Mouse (Mus musculus) ovary, postnatal 14 days (tissue): Measurements from ENCODE around the gene BC035947.
A peak's percentile ranks its signal among the peaks of the same experiment; 100 is the strongest.
"Not testable (repeated sequence)": the region's sequence is repeated elsewhere in the genome, so short reads cannot be mapped to it uniquely, and the experiment has no call there.

Experiments
- DNase-seq: peaks from one replicate; pipeline ENCODE4 v3.0.0; 2022; ENCODE audit warnings: low spot score

Gene BC035947

GRCm38 (mm10) chr1:78501856-78502255 lies 10.1 kb downstream of the BC035947 start:
- not testable (repeated sequence) for DNase-seq

- DNase-seq = no peak
Measured at GRCm38 (mm10) chr1:78501036-78501435, 10.9 kb downstream of the BC035947 start.

GRCm38 (mm10) chr1:78490143-78490542 lies 21.8 kb downstream of the BC035947 start:
- no peak for DNase-seq

GRCm38 (mm10) chr1:78488752-78489492 lies 23.0 kb downstream of the BC035947 start, which contains the start of gene Farsb:
Farsb (minus strand) TSS chr1:78488897.
- DNase-seq = peak; percentile 90

- DNase-seq = no peak
Measured at GRCm38 (mm10) chr1:78488427-78488751, 23.6 kb downstream of the BC035947 start.

GRCm38 (mm10) chr1:78484361-78484760 lies 27.6 kb downstream of the BC035947 start:
- DNase-seq = no peak

GRCm38 (mm10) chr1:78483430-78483829 lies 28.5 kb downstream of the BC035947 start:
- DNase-seq = no peak

GRCm38 (mm10) chr1:78472441-78472840 lies 39.5 kb downstream of the BC035947 start:
- no peak for DNase-seq

GRCm38 (mm10) chr1:78454659-78455058 lies 57.3 kb downstream of the BC035947 start:
- DNase-seq = peak; percentile 24

GRCm38 (mm10) chr1:78453886-78454285 lies 58.1 kb downstream of the BC035947 start:
- DNase-seq = no peak

- DNase-seq = no peak
Measured at GRCm38 (mm10) chr1:78452544-78452943, 59.4 kb downstream of the BC035947 start.

- no peak for DNase-seq
Measured at GRCm38 (mm10) chr1:78451070-78451854, 60.7 kb downstream of the BC035947 start.

- no peak for DNase-seq
Measured at GRCm38 (mm10) chr1:78448091-78448490, 63.9 kb downstream of the BC035947 start.
